Mouse (Mus musculus) ZHBTc4 (cell line): Measurements from ENCODE around the gene Pla1a.

Source experiments
- DNase-seq: peaks from one replicate; pipeline ENCODE4 v3.0.0-alpha.2; 2011; ENCODE audit warnings: low read depth, low spot score

Pla1a gene

GRCm38 (mm10) chr16:38389284-38389893, 43.6 kb downstream of the Pla1a start:
- DNase-seq: no peak

GRCm38 (mm10) chr16:38388757-38389156, 44.2 kb downstream of the Pla1a start:
- DNase-seq: no peak

DNA sequence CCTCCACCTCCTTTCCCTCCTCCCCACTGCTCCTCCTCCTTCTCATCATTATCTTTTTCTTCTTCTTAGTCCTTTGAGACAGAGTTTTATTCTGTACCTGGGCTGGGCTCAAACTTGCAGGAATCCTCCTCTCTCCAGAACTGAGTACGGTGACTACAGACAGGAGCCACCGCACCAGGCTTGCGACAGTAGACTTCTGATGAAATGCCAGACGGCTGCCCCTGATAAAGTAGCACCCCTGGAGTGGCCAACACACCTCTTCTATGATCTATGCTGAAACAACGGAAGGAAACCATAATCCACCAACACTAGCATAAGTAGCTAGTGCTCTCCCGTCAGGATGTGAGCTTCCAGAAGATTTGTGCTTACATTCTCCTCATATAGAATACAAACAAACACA, 45.6 kb downstream of the Pla1a start:
- no peak for DNase-seq

- no peak for DNase-seq
Measured at GRCm38 (mm10) chr16:38385700-38386099, 47.2 kb downstream of the Pla1a start.

DNA sequence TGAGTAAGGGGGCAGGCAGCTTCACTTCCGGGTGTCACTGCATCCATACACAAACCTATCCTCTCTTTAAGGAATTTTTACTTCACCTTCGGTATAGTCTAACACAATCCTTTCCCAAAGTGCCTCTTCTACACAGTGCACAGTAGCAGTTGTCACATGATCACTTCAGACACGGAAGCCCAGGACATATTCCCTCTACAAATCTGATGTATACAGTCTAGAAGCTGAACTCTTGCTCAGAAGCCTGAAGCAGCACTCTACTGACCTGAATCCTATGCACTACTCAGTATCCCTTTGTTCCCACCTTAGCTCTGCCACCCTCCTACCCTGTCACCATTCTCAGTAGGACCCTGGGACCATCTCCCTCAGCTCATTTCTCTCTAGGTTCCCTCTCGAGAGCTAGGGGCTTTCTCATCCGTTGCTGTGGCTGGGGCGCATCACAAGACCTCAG, 47.7 kb downstream of the Pla1a start:
- DNase-seq: no peak

GRCm38 (mm10) chr16:38383683-38384082, 49.3 kb downstream of the Pla1a start:
- DNase-seq: no peak

GRCm38 (mm10) chr16:38379926-38380325, 53.0 kb downstream of the Pla1a start:
- DNase-seq: no peak

GRCm38 (mm10) chr16:38379493-38379892, 53.5 kb downstream of the Pla1a start:
- no peak for DNase-seq

DNA sequence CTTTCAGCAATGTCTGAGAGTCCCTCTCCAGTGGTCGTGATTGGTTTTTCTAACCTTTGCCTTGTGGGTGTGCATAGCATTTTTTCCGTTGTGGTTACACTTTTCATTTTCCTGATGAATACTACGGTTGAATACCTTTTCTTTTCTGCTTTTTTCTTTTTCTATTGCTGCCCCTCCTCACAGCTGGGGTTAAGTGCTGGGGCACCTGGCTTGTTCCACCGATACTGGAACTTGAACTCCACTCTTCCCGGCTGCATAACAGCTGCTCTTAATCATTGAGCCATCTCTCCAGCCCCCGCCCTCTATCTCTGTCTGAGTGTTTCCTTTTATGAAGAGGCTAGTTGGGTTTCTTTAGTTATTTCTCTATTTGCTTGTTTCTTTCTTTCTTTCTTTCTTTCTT, 53.9 kb downstream of the Pla1a start:
- no peak for DNase-seq

GRCm38 (mm10) chr16:38378591-38378990, 54.4 kb downstream of the Pla1a start:
- DNase-seq: no peak

GRCm38 (mm10) chr16:38377546-38377945, 55.4 kb downstream of the Pla1a start:
- DNase-seq: no peak

DNA sequence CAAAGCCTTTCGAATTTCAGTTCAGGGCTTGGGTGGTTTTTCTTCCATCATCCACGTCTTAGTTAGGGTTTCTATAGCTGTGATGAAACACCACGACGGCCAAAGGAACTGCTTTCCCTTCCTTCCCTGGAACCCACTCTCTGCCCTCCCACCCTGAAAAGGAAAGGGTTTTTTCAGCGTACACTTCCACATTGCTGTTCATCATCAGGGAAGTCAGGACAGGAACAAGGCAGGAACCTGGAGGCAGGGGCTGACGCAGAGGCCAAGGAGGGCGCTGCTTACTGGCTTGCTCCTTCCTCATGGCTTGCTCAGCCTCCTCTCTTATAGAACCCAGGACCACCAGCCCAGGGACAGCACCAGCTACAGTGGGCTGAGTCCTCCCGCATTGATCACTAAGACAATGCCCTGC, 56.1 kb downstream of the Pla1a start:
- no peak for DNase-seq

DNA sequence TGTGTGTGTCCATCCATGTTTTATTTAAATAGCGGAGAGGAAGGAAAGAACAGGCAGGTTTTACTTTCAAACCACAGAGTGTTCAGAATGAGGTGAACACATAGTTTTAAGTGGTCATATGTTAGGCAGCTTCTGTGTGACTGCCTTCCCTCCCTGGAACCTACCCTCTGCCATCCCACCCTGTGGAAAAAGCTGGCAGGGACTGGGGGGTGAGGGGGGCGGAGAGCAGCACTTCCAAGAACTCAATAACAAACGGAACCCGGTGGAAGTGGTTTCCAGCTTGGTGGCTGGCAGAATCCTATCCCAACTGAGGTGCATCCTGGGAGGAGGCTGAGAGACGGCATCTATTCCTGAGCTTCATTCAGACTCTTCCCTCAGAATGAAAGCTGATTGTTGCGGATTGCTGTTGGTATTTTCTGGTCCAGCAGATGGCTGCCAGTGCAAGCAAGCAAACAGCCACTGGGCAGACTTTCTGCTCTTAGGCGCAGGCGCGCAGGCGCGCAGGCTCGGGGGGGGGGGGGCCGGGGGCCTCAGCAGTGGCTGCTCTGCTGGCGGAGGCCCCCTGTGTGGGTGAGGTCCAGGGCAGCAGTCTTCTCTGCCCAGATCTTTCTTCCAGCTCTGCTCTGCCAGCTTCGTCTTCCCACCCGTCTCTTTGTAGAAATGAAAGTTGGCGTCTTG, 56.6 kb downstream of the Pla1a start:
- DNase-seq: peak; percentile 54

- DNase-seq: no peak
Measured at GRCm38 (mm10) chr16:38375182-38375581, 57.8 kb downstream of the Pla1a start.

DNA sequence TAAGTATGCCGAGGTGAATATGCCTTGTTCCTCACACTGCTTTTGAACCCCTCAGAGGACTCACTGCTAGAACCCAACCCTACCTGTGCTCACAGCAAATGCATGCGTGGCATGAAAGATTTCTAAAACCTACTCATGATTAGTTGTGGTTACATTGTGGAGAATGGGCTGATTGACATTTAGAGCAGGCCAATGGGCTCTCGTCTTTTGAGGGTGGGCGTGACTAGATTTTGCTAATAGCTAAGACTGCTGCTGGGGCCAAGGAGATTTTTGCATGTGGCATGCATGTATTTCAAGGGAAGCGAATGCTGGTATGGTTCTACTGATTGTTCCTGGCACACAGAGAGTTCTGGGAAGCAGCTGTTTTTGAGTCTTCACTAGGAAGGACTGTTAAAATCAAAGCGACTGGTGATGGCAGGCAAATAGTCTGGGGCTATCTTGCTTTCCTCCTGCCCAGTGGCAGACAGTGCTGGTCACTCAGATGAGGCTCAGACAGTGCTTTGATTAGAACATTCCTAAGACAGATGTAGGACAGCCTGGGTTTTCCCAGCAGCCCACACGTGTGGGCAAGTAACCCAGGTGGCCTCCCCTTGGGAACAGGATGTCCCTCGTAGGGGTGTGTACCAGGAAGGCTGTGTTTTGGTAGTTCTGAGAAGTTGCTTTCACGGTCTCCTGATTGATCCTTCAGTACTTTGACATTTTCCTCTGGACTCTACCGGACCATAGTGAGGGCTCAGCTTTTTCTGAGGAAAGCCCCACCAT, 58.4 kb downstream of the Pla1a start:
- peak; percentile 77 for DNase-seq

GRCm38 (mm10) chr16:38373941-38374340, 59.0 kb downstream of the Pla1a start:
- DNase-seq: peak; percentile 28

DNA sequence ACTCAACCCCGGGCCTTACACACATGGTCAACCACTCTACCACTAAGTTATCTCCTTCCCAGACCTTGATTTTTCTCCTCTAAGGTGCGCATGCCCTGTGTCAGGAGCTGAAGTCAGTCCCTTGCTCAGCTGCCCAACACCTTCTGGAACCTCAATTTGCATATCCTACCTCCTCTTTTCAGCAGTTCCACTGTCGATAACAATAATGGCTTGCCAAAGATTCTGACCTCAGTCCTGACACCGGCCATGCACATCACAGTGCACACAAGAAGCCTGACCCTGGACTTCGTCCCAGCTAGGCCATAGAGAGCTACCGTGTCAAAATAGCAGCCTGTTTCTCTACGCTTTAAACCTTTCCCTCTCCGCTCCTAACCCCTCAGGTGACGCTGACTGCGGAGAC, 59.5 kb downstream of the Pla1a start:
- no peak for DNase-seq

GRCm38 (mm10) chr16:38372876-38373275, 60.1 kb downstream of the Pla1a start:
- no peak for DNase-seq

GRCm38 (mm10) chr16:38371705-38372296, 61.1 kb downstream of the Pla1a start:
- no peak for DNase-seq

DNA sequence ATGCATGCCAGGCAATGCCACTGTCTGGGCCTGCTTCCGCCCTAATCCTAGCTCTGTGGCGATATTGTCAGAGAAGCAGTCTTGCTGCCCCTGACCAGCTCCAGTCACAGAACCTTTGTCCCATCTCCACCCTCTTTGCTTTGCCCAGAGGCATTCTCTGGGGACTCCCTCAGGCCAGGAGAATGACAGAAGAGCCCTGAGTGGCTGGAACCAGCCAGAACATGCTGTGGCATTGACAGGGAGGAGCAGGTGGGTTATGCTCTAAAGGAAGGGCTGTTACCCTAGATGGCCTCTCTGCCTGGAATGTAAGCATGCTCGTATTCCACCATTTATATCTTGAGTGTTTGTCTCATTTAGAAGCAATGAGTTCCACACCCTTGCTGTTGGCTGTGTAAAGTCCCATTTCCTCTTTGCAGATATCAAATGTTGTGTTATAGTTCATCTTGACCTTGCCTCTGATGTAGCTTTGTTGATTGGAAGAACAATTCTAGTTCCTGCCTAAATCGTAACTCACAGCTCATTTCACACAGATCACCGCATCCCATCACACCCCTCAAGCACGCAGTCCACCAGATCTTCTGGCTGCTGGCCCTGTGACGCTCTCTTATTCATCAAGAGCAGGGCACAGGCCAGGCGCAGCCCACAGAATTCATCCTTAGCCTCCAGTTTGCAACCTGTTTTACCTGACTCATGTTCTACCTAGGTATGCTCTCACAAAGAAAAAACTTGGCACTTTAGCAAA, 62.1 kb downstream of the Pla1a start:
- DNase-seq: peak; percentile 54

- DNase-seq: no peak
Measured at GRCm38 (mm10) chr16:38369992-38370484, 62.9 kb downstream of the Pla1a start.
